Mouse (Mus musculus) embryonic facial prominence, embryonic 11.5 days (tissue): ENCODE measurements at regions not wholly inside any gene's neighbourhood (a gene's known extent, or its start where the extent isn't known, plus 50 kb on each side); places are given as distances from the start of the nearest gene placed in this dataset.

Experiments used
- ATAC-seq: fragments of 200-750 bp; cut with Nextera tagmentation; replicated peaks from 2 replicates; pipeline ENCODE4 v1.8.0; 2017; ENCODE audit warnings: low read depth; ENCODE audit not compliant: insufficient number of reproducible peaks, low FRiP score, low TSS enrichment
- DNase-seq: peaks from one replicate; pipeline ENCODE4 v3.0.0-alpha.2; 2015; ENCODE audit warnings: low spot score
- H3K27ac ChIP-seq: fragments of 300-500 bp; sonication (generic); replicated peaks from 2 replicates; pipeline ENCODE4 v1.5.1; 2014; ENCODE audit warnings: mild to moderate bottlenecking, low read depth, low read length, control low read depth
- H3K27me3 ChIP-seq: fragments of 300-500 bp; sonication (generic); 2 replicates; pipeline ENCODE4 v1.6.1; 2014; ENCODE audit warnings: mild to moderate bottlenecking, low read length, moderate library complexity, mixed read lengths; ENCODE audit not compliant: control insufficient read depth, insufficient read depth
- H3K36me3 ChIP-seq: fragments of 300-500 bp; sonication (generic); replicated peaks from 2 replicates; pipeline ENCODE4 v1.6.1; 2014; ENCODE audit warnings: low read depth, mild to moderate bottlenecking, low read length, moderate library complexity, mixed read lengths; ENCODE audit not compliant: control insufficient read depth, insufficient read depth
- H3K4me1 ChIP-seq: fragments of 300-500 bp; sonication (generic); 2 replicates; pipeline ENCODE4 v1.6.1; 2014; ENCODE audit warnings: low read length, mixed read lengths; ENCODE audit not compliant: control insufficient read depth, insufficient read depth
- H3K4me2 ChIP-seq: fragments of 300-500 bp; sonication (generic); 2 replicates; pipeline ENCODE4 v1.6.1; 2014; ENCODE audit warnings: low read depth, mild to moderate bottlenecking, control low read depth, low read length, moderate library complexity
- H3K4me3 ChIP-seq: fragments of 300-500 bp; sonication (generic); 2 replicates; pipeline ENCODE4 v1.5.1; 2014; ENCODE audit warnings: low read depth, low read length, control low read depth
- H3K9ac ChIP-seq: fragments of 300-500 bp; sonication (generic); replicated peaks from 2 replicates; pipeline ENCODE4 v1.6.1; 2014; ENCODE audit warnings: mild to moderate bottlenecking, control low read depth, low read length
- H3K9me3 ChIP-seq: fragments of 300-500 bp; sonication (generic); replicated peaks from 2 replicates; pipeline ENCODE4 v1.6.1; 2016; ENCODE audit warnings: mild to moderate bottlenecking, low read length, inconsistent platforms, mixed read lengths; ENCODE audit not compliant: control insufficient read depth
- WGBS: fragments of 180-500 bp; shearing (Covaris S2); extraction: QIAGEN DNeasy Blood & Tissue Kit; methylation state at CpG from one replicate; pipeline ENCODE4 v1.1.7; 2014; 5-methylcytosine and 5-hydroxymethylcytosine counted together

GRCm38 (mm10) chr15:90109445-90109988 is 114.6 kb upstream of the Alg10b start:
- H3K36me3 ChIP-seq = no peaks in the 10 kb centered on the region
- DNase-seq (no peak), ATAC-seq (no peak)
- no peak overlapping the region for H3K9ac ChIP-seq
- H3K9me3 ChIP-seq = no peaks in the 10 kb centered on the region
- no peak overlapping the region for H3K4me2 ChIP-seq
- WGBS = 85% methylated on average over 3 of the region's 3 CpGs
- no peaks in the 10 kb centered on the region for H3K4me1 ChIP-seq
- no peak overlapping the region for H3K27ac ChIP-seq
- no peaks in the 10 kb centered on the region for H3K27me3 ChIP-seq
- H3K4me3 ChIP-seq = no peak overlapping the region

- WGBS = 67% methylated on average over 3 of the region's 3 CpGs
- H3K9ac ChIP-seq = no peak overlapping the region
- H3K4me3 ChIP-seq = no peak overlapping the region
- no peak overlapping the region for H3K27ac ChIP-seq
- no peaks in the 10 kb centered on the region for H3K4me1 ChIP-seq
- DNase-seq = no peak
- H3K4me2 ChIP-seq = no peak overlapping the region
- H3K9me3 ChIP-seq = no peaks in the 10 kb centered on the region
- no peaks in the 10 kb centered on the region for H3K27me3 ChIP-seq
- no peaks in the 10 kb centered on the region for H3K36me3 ChIP-seq
- no peak for ATAC-seq
These were observed 110.5 kb upstream of the Alg10b start for GRCm38 (mm10) chr15:90113611-90114010.

GRCm38 (mm10) chr15:90119747-90120146 is 104.4 kb upstream of the Alg10b start:
- DNase-seq = no peak

GRCm38 (mm10) chr15:90123999-90124398 is 100.1 kb upstream of the Alg10b start:
- Histone ChIP-seq H3K9ac (no peak overlapping the region), H3K27me3 (no peaks in the 10 kb centered on the region), H3K36me3 (no peaks in the 10 kb centered on the region), H3K27ac (no peak overlapping the region), H3K9me3 (no peaks in the 10 kb centered on the region), H3K4me1 (no peaks in the 10 kb centered on the region), H3K4me2 (no peak overlapping the region), H3K4me3 (no peak overlapping the region)
- 86% methylated on average over 8 of the region's 8 CpGs for WGBS
- ATAC-seq = no peak
- no peak for DNase-seq

More at GRCm38 (mm10) chr15:90119747-90120146, 104.4 kb upstream of the Alg10b start:
- H3K9ac ChIP-seq = no peak overlapping the region
- no peak overlapping the region for H3K4me2 ChIP-seq
- ATAC-seq = no peak
- H3K4me1 ChIP-seq = no peaks in the 10 kb centered on the region
- H3K9me3 ChIP-seq = no peaks in the 10 kb centered on the region
- H3K27ac ChIP-seq = no peak overlapping the region
- no peaks in the 10 kb centered on the region for H3K36me3 ChIP-seq
- WGBS = 68% methylated on average over 3 of the region's 3 CpGs
- no peak overlapping the region for H3K4me3 ChIP-seq
- no peaks in the 10 kb centered on the region for H3K27me3 ChIP-seq

GRCm38 (mm10) chr15:90125146-90125545 is 99.0 kb upstream of the Alg10b start:
- H3K4me2 ChIP-seq = no peak overlapping the region
- WGBS = 65% methylated on average over 8 of the region's 8 CpGs
- H3K4me1 ChIP-seq = no peaks in the 10 kb centered on the region
- DNase-seq = no peak
- no peak overlapping the region for H3K9ac ChIP-seq
- H3K9me3 ChIP-seq = no peaks in the 10 kb centered on the region
- H3K4me3 ChIP-seq = no peak overlapping the region
- ATAC-seq = no peak
- no peaks in the 10 kb centered on the region for H3K36me3 ChIP-seq
- H3K27me3 ChIP-seq = no peaks in the 10 kb centered on the region
- no peak overlapping the region for H3K27ac ChIP-seq

- Histone ChIP-seq H3K36me3 (no peaks in the 10 kb centered on the region), H3K4me3 (no peak overlapping the region), H3K9ac (no peak overlapping the region), H3K9me3 (no peaks in the 10 kb centered on the region), H3K27me3 (no peaks in the 10 kb centered on the region), H3K4me1 (no peaks in the 10 kb centered on the region), H3K4me2 (no peak overlapping the region), H3K27ac (no peak overlapping the region)
- no peak for DNase-seq
- ATAC-seq = no peak
- 87% methylated on average over 5 of the region's 5 CpGs for WGBS
These were observed 92.3 kb upstream of the Alg10b start for GRCm38 (mm10) chr15:90131777-90132176.

GRCm38 (mm10) chr15:90140966-90141365 is 83.1 kb upstream of the Alg10b start:
- WGBS = 78% methylated on average over 5 of the region's 5 CpGs
- ATAC-seq = no peak
- H3K9ac ChIP-seq = no peak overlapping the region
- H3K9me3 ChIP-seq = no peaks in the 10 kb centered on the region
- H3K4me2 ChIP-seq = no peak overlapping the region
- no peak for DNase-seq
- H3K27me3 ChIP-seq = no peaks in the 10 kb centered on the region
- no peak overlapping the region for H3K4me3 ChIP-seq
- H3K27ac ChIP-seq = no peak overlapping the region
- H3K4me1 ChIP-seq = no peaks in the 10 kb centered on the region
- no peaks in the 10 kb centered on the region for H3K36me3 ChIP-seq

GRCm38 (mm10) chr15:90148663-90149062 is 75.4 kb upstream of the Alg10b start:
- no peak overlapping the region for H3K4me2 ChIP-seq
- no peaks in the 10 kb centered on the region for H3K4me1 ChIP-seq
- H3K36me3 ChIP-seq = no peaks in the 10 kb centered on the region
- no peak for DNase-seq
- no peak for ATAC-seq
- no peak overlapping the region for H3K4me3 ChIP-seq
- H3K9me3 ChIP-seq = no peaks in the 10 kb centered on the region
- H3K27me3 ChIP-seq = no peaks in the 10 kb centered on the region
- H3K9ac ChIP-seq = no peak overlapping the region
- no peak overlapping the region for H3K27ac ChIP-seq
